Mouse (Mus musculus): ENCODE results near the gene Acsm4. TPM values are rescaled to one million over a fixed set of nuclear protein-coding genes. Genes with fewer than 3 reads are reported as not detected.

The Acsm4 gene
- polyA plus RNA-seq, 2 experiments: not detected

DNA sequence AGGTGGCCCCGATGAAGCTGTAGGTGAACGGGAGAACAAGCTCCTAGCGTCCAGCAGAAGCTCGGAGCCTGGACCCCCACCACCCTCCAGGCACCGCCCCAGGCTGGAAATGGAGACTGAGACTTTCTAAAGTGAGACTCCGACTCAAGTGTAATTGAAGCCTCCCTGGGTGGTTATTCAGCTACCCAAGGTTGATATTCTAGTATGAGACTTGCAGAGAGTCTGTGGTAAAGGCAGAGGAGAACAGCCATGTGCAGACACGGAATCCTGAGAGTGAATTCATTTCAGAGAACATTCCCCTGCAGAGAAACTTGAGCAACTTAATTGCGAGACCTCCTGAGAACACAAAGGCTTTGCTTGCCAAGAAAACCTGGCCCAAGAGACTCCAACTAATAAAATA, 9.7 kb upstream of the Acsm4 start:
- DNase-seq (ENCODE audit: low spot score) (no peak), ATAC-seq (ENCODE audit: low FRiP score, low read depth) (0 out of 2 replicates have a peak, but pooled peaks have one; percentile 6)
- Histone ChIP-seq H3K27ac (replicated peaks; ENCODE audit: low read depth, low read length) (no peak overlapping the region), H3K4me2 (replicated peaks; ENCODE audit: low read depth, low read length, severe bottlenecking) (no peak overlapping the region), H3K27me3 (ENCODE audit: control insufficient read depth, insufficient read depth, low read length) (no peaks in the 10 kb centered on the region), H3K4me3 (replicated peaks; ENCODE audit: low read length) (no peak overlapping the region), H3K9me3 (ENCODE audit: control insufficient read depth, low read length) (no peaks in the 10 kb centered on the region), H3K9ac (ENCODE audit: low read depth, low read length, severe bottlenecking) (no peak overlapping the region), H3K4me1 (ENCODE audit: control insufficient read depth, insufficient read depth, low read length) (no peaks in the 10 kb centered on the region), H3K36me3 (ENCODE audit: control insufficient read depth, insufficient read depth, low read length) (no peaks in the 10 kb centered on the region)
- TF ChIP-seq POLR2A (IDR thresholded peaks at IDR 0.05; ENCODE audit: borderline replicate concordance, extremely low read depth, insufficient read depth, insufficient read length): no peak
- 64% methylated on average over 8 of the region's 8 CpGs for WGBS

GRCm38 (mm10) chr7:119682699-119683098, 7.1 kb upstream of the Acsm4 start:
- ATAC-seq (ENCODE audit: low FRiP score, low read depth) (no peak), DNase-seq (ENCODE audit: low spot score) (no peak)
- no peak overlapping the region for H3K27ac ChIP-seq (replicated peaks; ENCODE audit: low read depth, low read length)
- H3K4me2 ChIP-seq (replicated peaks; ENCODE audit: low read depth, low read length, severe bottlenecking): no peak overlapping the region
- H3K9ac ChIP-seq (ENCODE audit: low read depth, low read length, severe bottlenecking): no peak overlapping the region
- H3K36me3 ChIP-seq (ENCODE audit: control insufficient read depth, insufficient read depth, low read length): no peaks in the 10 kb centered on the region
- H3K27me3 ChIP-seq (ENCODE audit: control insufficient read depth, insufficient read depth, low read length): no peaks in the 10 kb centered on the region
- no peak for TF ChIP-seq POLR2A (IDR thresholded peaks at IDR 0.05; ENCODE audit: borderline replicate concordance, extremely low read depth, insufficient read depth, insufficient read length)
- WGBS: 63% methylated on average over 4 of the region's 4 CpGs
- H3K9me3 ChIP-seq (ENCODE audit: control insufficient read depth, low read length): no peaks in the 10 kb centered on the region
- no peak overlapping the region for H3K4me3 ChIP-seq (replicated peaks; ENCODE audit: low read length)
- no peaks in the 10 kb centered on the region for H3K4me1 ChIP-seq (ENCODE audit: control insufficient read depth, insufficient read depth, low read length)

GRCm38 (mm10) chr7:119692302-119692701, 2.5 kb downstream of the Acsm4 start:
- Histone ChIP-seq H3K4me3 (replicated peaks; ENCODE audit: low read length) (no peak overlapping the region), H3K9me3 (ENCODE audit: control insufficient read depth, low read length) (no peaks in the 10 kb centered on the region), H3K27me3 (ENCODE audit: control insufficient read depth, insufficient read depth, low read length) (no peaks in the 10 kb centered on the region), H3K4me2 (replicated peaks; ENCODE audit: low read depth, low read length, severe bottlenecking) (no peak overlapping the region), H3K36me3 (ENCODE audit: control insufficient read depth, insufficient read depth, low read length) (no peaks in the 10 kb centered on the region), H3K9ac (ENCODE audit: low read depth, low read length, severe bottlenecking) (no peak overlapping the region), H3K4me1 (ENCODE audit: control insufficient read depth, insufficient read depth, low read length) (no peaks in the 10 kb centered on the region), H3K27ac (replicated peaks; ENCODE audit: low read depth, low read length) (no peak overlapping the region)
- ATAC-seq (ENCODE audit: low FRiP score, low read depth) (no peak), DNase-seq (ENCODE audit: low spot score) (no peak)
- WGBS: 65% methylated on average over 4 of the region's 4 CpGs
- no peak for TF ChIP-seq POLR2A (IDR thresholded peaks at IDR 0.05; ENCODE audit: borderline replicate concordance, extremely low read depth, insufficient read depth, insufficient read length)

GRCm38 (mm10) chr7:119694926-119695325, 5.1 kb downstream of the Acsm4 start:
- 86% methylated on average over 1 of the region's 1 CpGs for WGBS
- Histone ChIP-seq H3K36me3 (ENCODE audit: control insufficient read depth, insufficient read depth, low read length) (no peaks in the 10 kb centered on the region), H3K27ac (replicated peaks; ENCODE audit: low read depth, low read length) (no peak overlapping the region), H3K9me3 (ENCODE audit: control insufficient read depth, low read length) (no peaks in the 10 kb centered on the region), H3K4me2 (replicated peaks; ENCODE audit: low read depth, low read length, severe bottlenecking) (no peak overlapping the region), H3K9ac (ENCODE audit: low read depth, low read length, severe bottlenecking) (no peak overlapping the region), H3K4me3 (replicated peaks; ENCODE audit: low read length) (no peak overlapping the region), H3K4me1 (ENCODE audit: control insufficient read depth, insufficient read depth, low read length) (no peaks in the 10 kb centered on the region), H3K27me3 (ENCODE audit: control insufficient read depth, insufficient read depth, low read length) (no peaks in the 10 kb centered on the region)
- ATAC-seq (ENCODE audit: low FRiP score, low read depth): no peak
- TF ChIP-seq POLR2A (IDR thresholded peaks at IDR 0.05; ENCODE audit: borderline replicate concordance, extremely low read depth, insufficient read depth, insufficient read length): no peak
- no peak for DNase-seq (ENCODE audit: low spot score)

DNA sequence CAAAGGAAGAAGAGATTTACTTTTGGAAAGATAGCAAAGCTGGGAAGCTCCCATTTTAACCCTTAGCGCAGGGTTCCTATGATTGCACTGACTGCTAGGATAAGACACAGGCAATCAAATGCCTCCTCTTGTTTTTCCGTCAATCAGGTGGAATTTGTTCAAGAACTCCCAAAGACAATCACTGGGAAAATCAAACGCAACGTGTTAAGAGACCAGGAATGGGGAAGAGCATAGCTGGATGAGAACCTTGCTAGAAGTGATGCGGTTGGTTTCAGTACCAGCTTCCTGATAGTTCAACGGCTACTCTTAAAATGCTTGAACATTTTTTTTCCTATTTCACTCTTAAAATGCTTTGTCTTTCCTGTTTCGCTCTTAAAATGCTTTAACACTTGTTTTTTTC, 24.3 kb downstream of the Acsm4 start:
- TF ChIP-seq POLR2A (IDR thresholded peaks at IDR 0.05; ENCODE audit: borderline replicate concordance, extremely low read depth, insufficient read depth, insufficient read length): no peak
- H3K9me3 ChIP-seq (ENCODE audit: control insufficient read depth, low read length): no peaks in the 10 kb centered on the region
- no peak overlapping the region for H3K4me3 ChIP-seq (replicated peaks; ENCODE audit: low read length)
- peaks cover 34% of the 10 kb centered on the region for H3K36me3 ChIP-seq (ENCODE audit: control insufficient read depth, insufficient read depth, low read length)
- ATAC-seq (ENCODE audit: low FRiP score, low read depth) (no peak), DNase-seq (ENCODE audit: low spot score) (no peak)
- 90% methylated on average over 7 of the region's 7 CpGs for WGBS
- H3K27ac ChIP-seq (replicated peaks; ENCODE audit: low read depth, low read length): no peak overlapping the region
- H3K27me3 ChIP-seq (ENCODE audit: control insufficient read depth, insufficient read depth, low read length): no peaks in the 10 kb centered on the region
- H3K4me2 ChIP-seq (replicated peaks; ENCODE audit: low read depth, low read length, severe bottlenecking): no peak overlapping the region
- no peak overlapping the region for H3K9ac ChIP-seq (ENCODE audit: low read depth, low read length, severe bottlenecking)
- H3K4me1 ChIP-seq (ENCODE audit: control insufficient read depth, insufficient read depth, low read length): no peaks in the 10 kb centered on the region
